Mouse (Mus musculus) intestine, embryonic 15.5 days (tissue): ENCODE results near the gene Rnase11. TPM values are rescaled to one million over a fixed set of nuclear protein-coding genes. Genes with fewer than 3 reads are reported as not detected.
"Not testable (repeated sequence)": the region's sequence is repeated elsewhere in the genome, so short reads cannot be mapped to it uniquely, and the experiment has no call there.

Source experiments
- ATAC-seq: fragments of 200-750 bp; cut with Nextera tagmentation; 2 replicates; pipeline ENCODE4 v1.8.0; 2017; ENCODE audit warnings: moderate TSS enrichment, moderate library complexity
- H3K27ac ChIP-seq: fragments of 300-500 bp; sonication (generic); 2 replicates; pipeline ENCODE4 v1.5.1; 2015; ENCODE audit warnings: mild to moderate bottlenecking, inconsistent platforms
- H3K27me3 ChIP-seq: fragments of 300-500 bp; sonication (generic); replicated peaks from 2 replicates; pipeline ENCODE4 v1.6.1; 2015; ENCODE audit warnings: inconsistent platforms
- H3K36me3 ChIP-seq: fragments of 300-500 bp; sonication (generic); 2 replicates; pipeline ENCODE4 v1.6.1; 2015; ENCODE audit warnings: inconsistent platforms
- H3K4me1 ChIP-seq: fragments of 300-500 bp; sonication (generic); replicated peaks from 2 replicates; pipeline ENCODE4 v1.6.1; 2015; ENCODE audit warnings: inconsistent platforms
- H3K4me2 ChIP-seq: fragments of 300-500 bp; sonication (generic); replicated peaks from 2 replicates; pipeline ENCODE4 v1.6.1; 2015; ENCODE audit warnings: mild to moderate bottlenecking, inconsistent platforms
- H3K4me3 ChIP-seq: fragments of 300-500 bp; sonication (generic); replicated peaks from 2 replicates; pipeline ENCODE4 v1.5.1; 2015; ENCODE audit warnings: inconsistent platforms
- H3K9ac ChIP-seq: fragments of 300-500 bp; sonication (generic); 2 replicates; pipeline ENCODE4 v1.6.1; 2015; ENCODE audit warnings: inconsistent platforms
- H3K9me3 ChIP-seq: fragments of 300-500 bp; sonication (generic); 2 replicates; pipeline ENCODE4 v1.6.1; 2016; ENCODE audit warnings: inconsistent platforms
- WGBS: fragments of 180-500 bp; shearing (Covaris S2); methylation state at CpG from one replicate; pipeline ENCODE4 v1.1.7; 2015; 5-methylcytosine and 5-hydroxymethylcytosine counted together
- polyA plus RNA-seq: library from polyadenylated mRNA; unstranded; fragments of >200 nt; fragmentation: Nextera tagmentation; extraction: Ambion mirVana; gene quantifications from 2 replicates; pipeline ENCODE4 v1.2.1, GENCODE M21; 2015

The Rnase11 gene
- not detected in 2 replicates for polyA plus RNA-seq

DNA sequence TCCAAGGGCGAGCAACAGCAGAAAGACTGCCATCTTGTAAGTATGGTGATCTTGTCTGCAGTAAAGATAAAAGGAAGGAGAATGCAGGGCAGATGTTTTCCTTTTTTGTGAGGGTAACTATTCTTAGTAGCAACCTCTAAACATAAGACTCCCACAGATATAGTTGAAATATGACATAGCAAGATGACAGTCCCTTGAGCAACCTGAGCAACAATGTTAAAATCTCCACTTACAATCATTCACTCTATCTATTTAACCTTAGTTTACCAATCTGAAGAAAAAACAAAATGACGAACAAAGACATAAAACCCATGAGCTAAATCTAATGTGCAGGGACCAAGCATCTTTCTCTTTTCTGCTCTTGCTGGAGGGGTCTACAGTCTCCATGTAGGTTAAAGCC, at the start of gene Rnase11:
TSS of gene Rnase11 (minus strand) at position 101 of the 400 bp plus-strand sequence.
- ATAC-seq = no peak
- no peaks in the 10 kb centered on the region for H3K27me3 ChIP-seq
- H3K27ac ChIP-seq = no peak within 1 kb of the TSS
- H3K9ac ChIP-seq = no peak within 1 kb of the TSS
- H3K4me3 ChIP-seq = no peak within 1 kb of the TSS
- H3K36me3 ChIP-seq = no peaks in the 10 kb centered on the region
- no peaks in the 10 kb centered on the region for H3K9me3 ChIP-seq
- 83% methylated on average over 2 of the region's 2 CpGs for WGBS
- no peak within 1 kb of the TSS for H3K4me2 ChIP-seq
- H3K4me1 ChIP-seq = no peaks in the 10 kb centered on the region

DNA sequence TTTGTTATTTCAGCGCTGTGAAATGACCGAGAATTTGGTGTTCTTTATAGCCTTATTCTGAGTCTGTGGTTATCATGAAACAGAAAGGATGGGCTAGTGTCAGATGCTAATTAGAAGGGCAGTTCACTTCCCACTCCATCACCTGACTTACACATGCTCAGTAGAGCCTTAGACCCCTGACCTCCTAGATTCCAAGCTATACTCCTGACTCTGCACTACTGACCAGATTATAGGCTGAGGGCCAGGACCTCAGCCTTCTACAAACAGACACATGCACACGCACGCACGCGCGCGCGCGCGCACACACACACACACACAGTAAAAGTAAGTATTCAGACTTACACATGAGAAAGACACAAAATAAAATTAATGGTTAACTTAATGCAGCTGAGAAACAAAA, 49.0 kb upstream of the Rnase11 start:
- Histone ChIP-seq H3K9me3 (no peaks in the 10 kb centered on the region), H3K27ac (no peak overlapping the region), H3K36me3 (no peaks in the 10 kb centered on the region), H3K4me2 (no peak overlapping the region), H3K4me3 (no peak overlapping the region), H3K9ac (no peak overlapping the region), H3K4me1 (0 out of 2 replicates have a peak, but pooled peaks cover 2% of the 10 kb centered on the region), H3K27me3 (no peaks in the 10 kb centered on the region)
- ATAC-seq = no peak
- 94% methylated on average over 11 of the region's 11 CpGs for WGBS

DNA sequence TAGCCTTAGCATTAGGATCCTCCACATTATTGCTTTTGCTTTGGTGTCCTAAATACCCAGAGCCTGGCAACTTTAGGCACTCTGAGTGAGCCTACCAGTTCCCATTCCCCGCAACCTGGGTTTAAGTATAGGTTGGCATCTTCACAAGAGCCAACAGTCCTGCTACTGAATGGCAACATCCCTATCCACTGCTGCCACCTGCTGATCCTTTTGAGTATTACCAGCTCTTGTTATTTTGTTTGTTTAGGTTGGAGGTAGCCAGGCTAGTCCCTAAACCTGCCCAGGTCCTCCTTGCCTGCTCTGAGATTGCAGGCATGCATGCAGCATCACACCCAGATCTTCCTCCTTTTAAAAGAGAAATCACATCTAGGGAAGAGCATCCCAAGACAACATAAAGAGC, 48.3 kb upstream of the Rnase11 start:
- not testable (repeated sequence) for H3K27me3 ChIP-seq, H3K36me3 ChIP-seq, H3K27ac ChIP-seq, H3K4me1 ChIP-seq, H3K9me3 ChIP-seq, H3K9ac ChIP-seq
- ATAC-seq = peak; percentile 8; the same call in 1 of the 2 replicates
- H3K4me2 ChIP-seq = peak overlapping the region; percentile 30
- H3K4me3 ChIP-seq = 0 out of 2 replicates have a peak overlapping the region, but pooled peaks have one; percentile 2
- WGBS = 28% methylated on average over 1 of the region's 1 CpGs

DNA sequence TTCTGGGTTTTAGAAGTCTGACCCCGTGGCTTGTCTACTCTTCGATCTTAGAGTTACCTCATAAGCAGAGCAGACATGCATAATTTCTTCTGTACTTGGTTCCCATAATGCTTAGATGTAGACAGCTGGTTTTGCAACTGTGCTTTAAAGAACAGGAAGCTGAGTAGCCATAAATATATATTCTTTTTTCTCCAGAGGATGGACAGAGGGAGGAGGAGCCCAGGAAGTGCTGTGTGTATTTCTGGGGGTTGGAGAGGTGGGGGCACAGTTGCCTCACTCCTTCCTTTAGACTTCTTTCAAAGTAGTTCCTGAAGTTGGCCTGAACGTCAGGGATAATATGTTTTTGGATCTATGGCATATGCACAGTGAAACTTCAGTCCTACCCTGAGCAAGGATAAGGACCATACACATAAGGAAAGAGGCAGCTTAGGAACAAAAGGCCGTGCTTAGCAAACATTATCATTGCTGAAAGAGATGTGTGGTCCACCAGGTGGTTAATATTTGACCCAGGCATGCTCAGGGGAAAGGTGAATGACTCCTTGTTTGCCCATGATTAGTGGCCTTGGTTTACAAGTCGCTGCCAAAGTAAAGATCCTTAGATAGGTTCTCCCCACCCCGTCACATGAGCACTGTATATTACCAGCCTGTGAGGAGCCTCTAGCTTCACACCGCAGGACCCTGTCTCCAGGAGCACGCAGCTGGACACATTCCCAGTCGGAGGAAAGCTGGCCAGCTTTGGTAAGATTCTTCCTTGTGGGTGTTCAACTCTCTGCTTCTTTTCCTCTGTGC, 46.0 kb upstream of the Rnase11 start:
- Histone ChIP-seq H3K9me3 (no peaks in the 10 kb centered on the region), H3K9ac (no peak overlapping the region), H3K27ac (peak overlapping the region; percentile 70), H3K27me3 (no peaks in the 10 kb centered on the region), H3K4me1 (0 out of 2 replicates have a peak, but pooled peaks cover 2% of the 10 kb centered on the region), H3K36me3 (no peaks in the 10 kb centered on the region), H3K4me3 (peak overlapping the region; percentile 23), H3K4me2 (peak overlapping the region; percentile 34)
- peak; percentile 91 for ATAC-seq
- 24% methylated on average over 9 of the region's 9 CpGs for WGBS

DNA sequence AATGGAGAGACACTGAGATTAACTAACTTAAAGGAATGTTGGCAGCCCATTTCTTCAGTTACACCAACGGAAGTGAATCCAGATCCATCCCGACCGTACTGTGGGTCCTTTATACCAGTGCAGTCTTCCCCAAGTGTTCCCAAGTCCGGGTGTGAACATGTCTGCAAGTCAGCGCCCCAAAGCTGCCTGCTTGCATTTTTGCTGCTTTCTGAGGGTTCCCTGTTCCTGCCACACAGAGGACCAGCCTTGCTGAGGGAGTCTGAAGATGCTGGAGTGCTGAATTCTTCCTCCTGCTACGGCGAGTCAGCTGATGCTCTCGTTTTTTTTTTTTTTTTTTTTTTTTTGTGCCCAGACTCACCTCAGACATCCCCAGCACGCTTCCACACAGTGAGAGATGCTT, 45.0 kb upstream of the Rnase11 start:
- 72% methylated on average over 8 of the region's 9 CpGs for WGBS
- Histone ChIP-seq H3K4me3 (no peak overlapping the region), H3K4me1 (0 out of 2 replicates have a peak, but pooled peaks cover 2% of the 10 kb centered on the region), H3K4me2 (no peak overlapping the region), H3K27ac (no peak overlapping the region), H3K27me3 (no peaks in the 10 kb centered on the region), H3K36me3 (no peaks in the 10 kb centered on the region), H3K9me3 (no peaks in the 10 kb centered on the region), H3K9ac (no peak overlapping the region)
- ATAC-seq = no peak

DNA sequence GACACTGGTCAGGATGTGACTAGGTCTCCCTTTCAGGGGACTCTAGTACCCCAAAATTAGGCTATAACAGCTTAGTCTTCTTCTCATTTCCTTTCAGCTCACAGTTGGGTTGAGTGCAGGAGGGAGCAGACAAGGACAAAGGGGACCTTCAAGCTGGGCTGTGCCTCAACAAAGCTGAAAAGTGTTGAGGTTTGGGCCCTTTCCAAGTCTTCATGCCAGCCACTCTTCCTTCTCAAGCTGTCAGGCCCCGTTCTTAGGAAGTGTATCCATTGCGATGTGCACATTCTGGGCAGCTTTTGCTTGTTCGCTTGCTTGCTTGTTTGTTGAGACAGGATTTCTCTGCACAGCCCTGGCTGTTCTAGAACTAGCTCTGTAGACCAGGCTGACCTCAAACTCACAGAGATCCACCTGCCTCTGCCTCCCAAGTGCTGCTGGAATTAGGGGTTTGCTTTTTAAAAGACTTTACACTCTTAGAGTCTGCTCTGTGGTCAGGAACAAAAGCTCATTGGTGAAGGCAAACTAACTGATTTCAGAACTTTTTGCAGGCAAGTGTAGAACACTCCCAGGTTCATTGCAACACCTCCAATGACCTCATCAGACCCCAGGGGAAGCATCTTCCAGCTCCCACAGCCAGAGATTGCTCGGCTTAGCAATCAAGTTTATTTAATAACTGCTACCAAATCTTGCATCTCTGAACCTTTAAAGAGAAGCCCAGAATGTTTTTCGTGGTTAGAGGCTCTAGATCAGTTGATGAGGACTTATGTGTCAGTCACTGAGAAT, 44.3 kb upstream of the Rnase11 start:
- H3K9ac ChIP-seq = no peak overlapping the region
- no peaks in the 10 kb centered on the region for H3K27me3 ChIP-seq
- no peak overlapping the region for H3K27ac ChIP-seq
- H3K36me3 ChIP-seq = no peaks in the 10 kb centered on the region
- no peak for ATAC-seq
- no peaks in the 10 kb centered on the region for H3K9me3 ChIP-seq
- H3K4me2 ChIP-seq = no peak overlapping the region
- 0 out of 2 replicates have a peak, but pooled peaks cover 2% of the 10 kb centered on the region for H3K4me1 ChIP-seq
- H3K4me3 ChIP-seq = no peak overlapping the region
- 83% methylated on average over 5 of the region's 5 CpGs for WGBS

DNA sequence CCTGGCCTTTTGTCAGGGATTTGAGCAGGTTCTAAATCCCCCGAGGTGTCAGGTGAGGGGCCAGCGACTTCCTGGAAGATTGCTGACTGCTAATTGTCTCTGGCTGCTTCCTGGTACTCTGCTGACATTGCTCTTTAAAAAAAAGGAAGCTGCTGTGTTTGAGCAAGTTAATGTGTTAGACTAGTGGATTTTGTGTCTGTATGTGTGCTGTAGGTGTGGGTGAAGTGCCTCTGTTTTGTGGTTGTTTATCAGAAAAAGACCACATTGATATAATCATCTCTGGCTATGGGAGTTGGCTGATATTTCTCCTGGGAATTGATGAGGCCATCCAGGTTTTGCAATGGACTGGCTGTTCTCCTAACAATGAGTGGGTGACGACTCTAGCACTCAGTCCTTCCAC, 43.5 kb upstream of the Rnase11 start:
- H3K4me2 ChIP-seq = no peak overlapping the region
- 0 out of 2 replicates have a peak, but pooled peaks cover 2% of the 10 kb centered on the region for H3K4me1 ChIP-seq
- H3K9ac ChIP-seq = no peak overlapping the region
- no peaks in the 10 kb centered on the region for H3K27me3 ChIP-seq
- no peaks in the 10 kb centered on the region for H3K36me3 ChIP-seq
- no peak overlapping the region for H3K27ac ChIP-seq
- 25% methylated on average over 3 of the region's 3 CpGs for WGBS
- no peak for ATAC-seq
- H3K9me3 ChIP-seq = no peaks in the 10 kb centered on the region
- no peak overlapping the region for H3K4me3 ChIP-seq

DNA sequence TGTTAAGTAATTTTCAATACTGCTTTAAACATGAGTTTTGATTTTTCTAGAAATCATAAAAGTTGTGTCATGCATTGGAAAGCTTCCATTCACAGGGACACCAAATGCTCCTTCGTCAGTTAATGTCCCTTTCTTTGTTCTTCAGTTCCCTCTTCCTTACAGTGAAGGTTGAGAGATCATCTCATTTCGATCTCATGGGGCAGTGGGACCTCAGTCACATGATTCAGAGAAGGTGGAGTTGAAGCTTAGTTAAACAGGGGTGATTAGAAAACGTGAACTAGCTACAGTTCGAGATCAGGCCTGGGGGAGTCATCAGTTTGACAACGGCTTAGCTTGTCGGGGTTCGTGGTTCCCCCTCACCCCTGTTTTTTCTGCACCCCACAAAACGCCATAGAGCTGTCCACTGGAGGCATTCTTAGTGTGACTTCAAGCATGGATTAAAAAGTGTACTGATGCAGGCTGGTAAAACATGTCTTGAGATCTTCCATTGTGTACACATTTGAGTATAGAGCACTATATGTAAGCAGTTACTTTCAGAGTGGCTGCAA, 42.2 kb upstream of the Rnase11 start:
- H3K27ac ChIP-seq = peak overlapping the region; percentile 28
- H3K4me3 ChIP-seq = peak overlapping the region; percentile 63
- no peak for ATAC-seq
- H3K36me3 ChIP-seq = no peaks in the 10 kb centered on the region
- no peaks in the 10 kb centered on the region for H3K27me3 ChIP-seq
- no peak overlapping the region for H3K9ac ChIP-seq
- H3K4me2 ChIP-seq = peak overlapping the region; percentile 77
- WGBS = 40% methylated on average over 8 of the region's 8 CpGs
- H3K4me1 ChIP-seq = 0 out of 2 replicates have a peak, but pooled peaks cover 2% of the 10 kb centered on the region
- H3K9me3 ChIP-seq = no peaks in the 10 kb centered on the region

DNA sequence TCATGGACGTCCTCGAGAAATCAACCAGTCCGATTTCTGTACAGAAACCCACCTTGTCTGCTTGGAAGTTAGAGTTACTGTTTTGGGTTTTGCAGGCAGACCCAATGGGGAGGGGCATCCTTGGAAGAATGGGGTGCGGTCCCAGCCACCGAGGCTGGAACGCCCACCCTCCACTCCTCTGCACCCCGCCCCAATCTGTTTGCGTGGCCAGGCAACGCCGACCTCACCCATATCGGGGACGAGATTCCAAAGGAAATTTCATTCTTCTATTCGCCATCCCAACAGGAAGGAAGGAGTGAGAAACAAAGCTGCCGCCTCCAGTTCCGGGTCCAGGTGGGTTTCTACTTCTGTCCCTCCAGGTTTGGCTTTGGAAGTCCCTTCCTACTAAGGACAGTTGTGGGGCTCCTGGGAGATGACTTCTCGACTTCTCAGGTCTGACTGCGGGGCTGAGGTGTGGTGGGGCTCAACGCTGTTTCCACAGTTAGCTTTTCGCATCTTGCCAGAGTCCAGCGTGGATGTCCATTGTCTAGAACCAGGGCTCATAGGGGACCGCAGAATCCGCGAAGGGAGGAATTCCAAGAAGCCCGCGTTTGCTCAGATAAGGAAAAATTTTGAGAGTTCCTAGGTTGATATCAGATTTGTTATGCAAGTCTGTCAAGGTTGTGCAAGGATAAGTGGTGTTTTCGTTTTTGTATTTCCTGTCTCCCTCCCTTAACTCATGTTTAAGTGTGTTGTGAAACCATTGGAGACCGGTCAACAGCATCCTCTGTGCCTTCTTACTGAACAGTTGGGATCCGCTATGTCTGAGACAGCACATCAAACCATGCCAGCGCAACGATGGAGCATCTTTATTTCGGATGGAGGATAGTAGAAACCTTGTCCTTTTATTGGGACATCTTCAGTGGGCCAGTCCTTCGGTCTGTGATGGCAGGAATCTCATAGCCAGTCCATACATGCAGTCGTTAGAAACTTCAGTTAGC, 41.2 kb upstream of the Rnase11 start, which contains the start of the genes Rnase4 and Ang:
TSS of gene Rnase4 (plus strand) at position 157 of the 980 bp plus-strand sequence.
TSS of gene Ang (plus strand) at position 230 of the 980 bp plus-strand sequence.
- ATAC-seq = peak; percentile 31; the same call in 1 of the 2 replicates
- 0 out of 2 replicates have a peak, but pooled peaks cover 2% of the 10 kb centered on the region for H3K4me1 ChIP-seq
- H3K36me3 ChIP-seq = no peaks in the 10 kb centered on the region
- H3K9ac ChIP-seq = peak within 1 kb of the TSS; percentile 56
- peak within 1 kb of the TSS; percentile 77 for H3K4me2 ChIP-seq
- peak within 1 kb of the TSS; percentile 63 for H3K4me3 ChIP-seq
- no peaks in the 10 kb centered on the region for H3K9me3 ChIP-seq
- H3K27me3 ChIP-seq = no peaks in the 10 kb centered on the region
- 5% methylated on average over 33 of the region's 33 CpGs for WGBS
- H3K27ac ChIP-seq = peak within 1 kb of the TSS; percentile 87

DNA sequence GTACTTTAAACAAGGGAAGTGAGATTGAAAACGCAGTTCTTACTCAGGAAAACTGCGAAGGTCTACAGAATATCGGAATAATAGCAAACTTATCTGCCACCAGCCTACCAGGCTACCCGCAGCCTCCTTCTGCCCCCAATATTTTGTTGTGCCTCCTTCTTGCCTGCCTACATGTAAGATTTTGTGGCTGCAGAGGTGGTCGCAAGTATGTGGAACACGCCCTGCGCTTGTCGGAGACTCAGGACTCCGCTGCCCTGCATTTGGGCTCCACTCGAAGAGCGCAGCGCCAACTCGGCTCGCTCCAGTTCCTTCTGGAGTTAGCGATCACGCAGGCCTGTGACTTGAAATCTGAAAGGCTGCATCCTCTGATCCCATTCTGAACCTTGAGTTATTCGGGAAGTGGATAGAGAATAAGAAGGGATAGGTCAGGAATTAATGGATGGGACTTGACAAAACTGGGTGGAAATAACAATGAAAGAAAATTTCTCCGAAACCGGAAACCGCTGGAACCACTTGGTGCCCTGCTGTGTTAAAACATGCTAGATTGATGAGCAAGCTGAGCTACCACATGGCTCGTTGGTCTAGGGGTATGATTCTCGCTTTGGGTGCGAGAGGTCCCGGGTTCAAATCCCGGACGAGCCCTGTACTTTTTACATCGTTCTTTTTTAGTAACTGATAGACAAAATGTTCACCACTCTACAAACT, 40.3 kb upstream of the Rnase11 start:
- Histone ChIP-seq H3K36me3 (no peaks in the 10 kb centered on the region), H3K9ac (peak overlapping the region; percentile 56), H3K4me2 (peak overlapping the region; percentile 77), H3K27me3 (no peaks in the 10 kb centered on the region), H3K4me1 (0 out of 2 replicates have a peak, but pooled peaks cover 2% of the 10 kb centered on the region), H3K4me3 (peak overlapping the region; percentile 63), H3K9me3 (no peaks in the 10 kb centered on the region), H3K27ac (peak overlapping the region; percentile 87)
- under 1% methylated on average over 27 of the region's 27 CpGs for WGBS
- ATAC-seq = peak; percentile 48

DNA sequence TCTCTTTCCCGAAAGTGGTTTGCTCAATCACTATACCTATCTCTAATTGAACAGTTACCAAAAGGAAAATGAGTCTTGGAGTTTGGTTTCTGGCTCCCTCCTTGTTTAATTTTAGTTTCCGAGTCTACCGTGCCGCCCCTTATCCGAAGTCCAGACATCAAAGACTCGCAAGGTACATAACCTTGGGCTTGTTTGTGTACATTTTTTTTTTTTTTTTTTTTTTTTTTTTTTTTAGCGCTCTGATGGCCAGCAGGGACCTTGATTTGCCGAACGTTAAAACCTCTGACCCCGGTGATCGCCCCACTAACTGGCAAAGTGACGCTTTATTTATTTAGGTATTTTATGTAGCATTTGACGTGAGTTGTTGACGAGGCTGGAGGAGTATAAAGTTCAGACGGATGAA, 39.7 kb upstream of the Rnase11 start:
- H3K27ac ChIP-seq = peak overlapping the region; percentile 87
- WGBS = under 1% methylated on average over 15 of the region's 15 CpGs
- H3K4me2 ChIP-seq = peak overlapping the region; percentile 77
- ATAC-seq = no peak
- H3K36me3 ChIP-seq = no peaks in the 10 kb centered on the region
- peak overlapping the region; percentile 56 for H3K9ac ChIP-seq
- H3K9me3 ChIP-seq = no peaks in the 10 kb centered on the region
- H3K4me1 ChIP-seq = 0 out of 2 replicates have a peak, but pooled peaks cover 2% of the 10 kb centered on the region
- no peaks in the 10 kb centered on the region for H3K27me3 ChIP-seq
- H3K4me3 ChIP-seq = peak overlapping the region; percentile 63
